Mouse (Mus musculus): ENCODE measurements at regions not wholly inside any gene's neighbourhood (a gene's known extent, or its start where the extent isn't known, plus 50 kb on each side); places are given as distances from the start of the nearest gene placed in this dataset.

- no peaks in the 10 kb centered on the region for H3K4me1 ChIP-seq
- H3K27me3 ChIP-seq, result no peaks in the 10 kb centered on the region
- H3K4me2 ChIP-seq, result no peak overlapping the region
- no peak overlapping the region for H3K9ac ChIP-seq
- 0 out of 2 replicates have a peak, but pooled peaks cover 10% of the 10 kb centered on the region for H3K9me3 ChIP-seq
- H3K36me3 ChIP-seq (replicated peaks), result no peaks in the 10 kb centered on the region
- H3K27ac ChIP-seq, result no peak overlapping the region
- H3K4me3 ChIP-seq (replicated peaks), result no peak overlapping the region
- 96% methylated on average over 10 of the region's 10 CpGs for WGBS
- no peak for ATAC-seq (ENCODE audit: low FRiP score)
Observed at GRCm38 (mm10) chr2:170675731-170676130, 55.9 kb upstream of the Dok5 start.

GRCm38 (mm10) chr2:170673683-170674082, 57.9 kb upstream of the Dok5 start:
- Histone ChIP-seq H3K4me2 (no peak overlapping the region), H3K36me3 (replicated peaks) (no peaks in the 10 kb centered on the region), H3K4me3 (replicated peaks) (no peak overlapping the region), H3K4me1 (no peaks in the 10 kb centered on the region), H3K9ac (no peak overlapping the region), H3K27ac (no peak overlapping the region), H3K27me3 (no peaks in the 10 kb centered on the region), H3K9me3 (0 out of 2 replicates have a peak, but pooled peaks cover 10% of the 10 kb centered on the region)
- no peak for ATAC-seq (ENCODE audit: low FRiP score)
- 83% methylated on average over 6 of the region's 6 CpGs for WGBS

GRCm38 (mm10) chr2:170672789-170673188, 58.8 kb upstream of the Dok5 start:
- no peak for ATAC-seq (ENCODE audit: low FRiP score)
- Histone ChIP-seq H3K36me3 (replicated peaks) (no peaks in the 10 kb centered on the region), H3K4me2 (no peak overlapping the region), H3K4me1 (peaks cover 9% of the 10 kb centered on the region; the same call in 1 of the 2 replicates), H3K9me3 (0 out of 2 replicates have a peak, but pooled peaks cover 10% of the 10 kb centered on the region), H3K27ac (no peak overlapping the region), H3K9ac (no peak overlapping the region), H3K4me3 (replicated peaks) (no peak overlapping the region), H3K27me3 (no peaks in the 10 kb centered on the region)
- WGBS, result 90% methylated on average over 1 of the region's 1 CpGs

GRCm38 (mm10) chr2:170668960-170669359, 62.6 kb upstream of the Dok5 start:
- no peak overlapping the region for H3K4me3 ChIP-seq (replicated peaks)
- peaks cover 12% of the 10 kb centered on the region; the same call in 1 of the 2 replicates for H3K4me1 ChIP-seq
- WGBS, result 83% methylated on average over 12 of the region's 12 CpGs
- H3K9ac ChIP-seq, result no peak overlapping the region
- 0 out of 2 replicates have a peak, but pooled peaks cover 4% of the 10 kb centered on the region for H3K9me3 ChIP-seq
- H3K27ac ChIP-seq, result no peak overlapping the region
- H3K4me2 ChIP-seq, result no peak overlapping the region
- H3K27me3 ChIP-seq, result no peaks in the 10 kb centered on the region
- ATAC-seq (ENCODE audit: low FRiP score), result no peak
- H3K36me3 ChIP-seq (replicated peaks), result no peaks in the 10 kb centered on the region

- ATAC-seq (ENCODE audit: low FRiP score), result no peak
- peaks cover 12% of the 10 kb centered on the region; the same call in 1 of the 2 replicates for H3K4me1 ChIP-seq
- no peak overlapping the region for H3K4me2 ChIP-seq
- H3K36me3 ChIP-seq (replicated peaks), result no peaks in the 10 kb centered on the region
- H3K4me3 ChIP-seq (replicated peaks), result no peak overlapping the region
- H3K9ac ChIP-seq, result no peak overlapping the region
- no peak overlapping the region for H3K27ac ChIP-seq
- H3K27me3 ChIP-seq, result no peaks in the 10 kb centered on the region
- H3K9me3 ChIP-seq, result 0 out of 2 replicates have a peak, but pooled peaks cover 4% of the 10 kb centered on the region
- WGBS, result 75% methylated on average over 6 of the region's 6 CpGs
Observed at GRCm38 (mm10) chr2:170668497-170668896, 63.1 kb upstream of the Dok5 start.

- Histone ChIP-seq H3K9ac (no peak overlapping the region), H3K36me3 (replicated peaks) (no peaks in the 10 kb centered on the region), H3K4me3 (replicated peaks) (peak overlapping the region; percentile 19; the same call in 1 of the 2 replicates), H3K4me2 (peak overlapping the region; percentile 10), H3K27ac (peak overlapping the region; percentile 77), H3K27me3 (peaks cover 4% of the 10 kb centered on the region; the same call in 1 of the 2 replicates), H3K9me3 (no peaks in the 10 kb centered on the region), H3K4me1 (peaks cover 42% of the 10 kb centered on the region)
- ATAC-seq (ENCODE audit: low FRiP score), result peak; percentile 45; the same call in 1 of the 2 replicates
- WGBS, result 61% methylated on average over 25 of the region's 25 CpGs
Observed at GRCm38 (mm10) chr2:170662069-170662980, 60.5 kb upstream of the 4930470P17Rik start.

- Histone ChIP-seq H3K36me3 (replicated peaks) (no peaks in the 10 kb centered on the region), H3K9ac (no peak overlapping the region), H3K4me2 (no peak overlapping the region), H3K27ac (0 out of 2 replicates have a peak overlapping the region, but pooled peaks have one; percentile 6), H3K4me1 (peaks cover 49% of the 10 kb centered on the region), H3K9me3 (no peaks in the 10 kb centered on the region), H3K4me3 (replicated peaks) (no peak overlapping the region), H3K27me3 (peaks cover 4% of the 10 kb centered on the region; the same call in 1 of the 2 replicates)
- 21% methylated on average over 8 of the region's 8 CpGs for WGBS
- ATAC-seq (ENCODE audit: low FRiP score), result no peak
Observed at GRCm38 (mm10) chr2:170659291-170659690, 57.5 kb upstream of the 4930470P17Rik start.

GRCm38 (mm10) chr2:170658520-170658919, 56.7 kb upstream of the 4930470P17Rik start:
- WGBS, result 51% methylated on average over 7 of the region's 7 CpGs
- Histone ChIP-seq H3K9me3 (no peaks in the 10 kb centered on the region), H3K4me1 (peaks cover 53% of the 10 kb centered on the region), H3K9ac (no peak overlapping the region), H3K27ac (no peak overlapping the region), H3K27me3 (peaks cover 4% of the 10 kb centered on the region; the same call in 1 of the 2 replicates), H3K4me2 (no peak overlapping the region), H3K4me3 (replicated peaks) (no peak overlapping the region), H3K36me3 (replicated peaks) (no peaks in the 10 kb centered on the region)
- no peak for ATAC-seq (ENCODE audit: low FRiP score)

GRCm38 (mm10) chr2:170657821-170658221, 56.0 kb upstream of the 4930470P17Rik start:
- H3K4me1 ChIP-seq, result peaks cover 54% of the 10 kb centered on the region
- H3K9ac ChIP-seq, result peak overlapping the region; percentile 42; the same call in 1 of the 2 replicates
- H3K9me3 ChIP-seq, result no peaks in the 10 kb centered on the region
- H3K36me3 ChIP-seq (replicated peaks), result no peaks in the 10 kb centered on the region
- 4% methylated on average over 7 of the region's 7 CpGs for WGBS
- no peak overlapping the region for H3K4me3 ChIP-seq (replicated peaks)
- H3K27ac ChIP-seq, result peak overlapping the region; percentile 33; the same call in 1 of the 2 replicates
- H3K4me2 ChIP-seq, result no peak overlapping the region
- H3K27me3 ChIP-seq, result peaks cover 4% of the 10 kb centered on the region; the same call in 1 of the 2 replicates
- no peak for ATAC-seq (ENCODE audit: low FRiP score)

GRCm38 (mm10) chr2:170652128-170652527, 50.3 kb upstream of the 4930470P17Rik start:
- no peaks in the 10 kb centered on the region for H3K27me3 ChIP-seq
- WGBS, result 93% methylated on average over 11 of the region's 11 CpGs
- H3K4me2 ChIP-seq, result no peak overlapping the region
- ATAC-seq (ENCODE audit: low FRiP score), result no peak
- no peaks in the 10 kb centered on the region for H3K36me3 ChIP-seq (replicated peaks)
- H3K27ac ChIP-seq, result no peak overlapping the region
- no peaks in the 10 kb centered on the region for H3K9me3 ChIP-seq
- H3K9ac ChIP-seq, result no peak overlapping the region
- H3K4me1 ChIP-seq, result peaks cover 12% of the 10 kb centered on the region; the same call in 1 of the 2 replicates
- H3K4me3 ChIP-seq (replicated peaks), result no peak overlapping the region
